In the genomic region with DNA sequence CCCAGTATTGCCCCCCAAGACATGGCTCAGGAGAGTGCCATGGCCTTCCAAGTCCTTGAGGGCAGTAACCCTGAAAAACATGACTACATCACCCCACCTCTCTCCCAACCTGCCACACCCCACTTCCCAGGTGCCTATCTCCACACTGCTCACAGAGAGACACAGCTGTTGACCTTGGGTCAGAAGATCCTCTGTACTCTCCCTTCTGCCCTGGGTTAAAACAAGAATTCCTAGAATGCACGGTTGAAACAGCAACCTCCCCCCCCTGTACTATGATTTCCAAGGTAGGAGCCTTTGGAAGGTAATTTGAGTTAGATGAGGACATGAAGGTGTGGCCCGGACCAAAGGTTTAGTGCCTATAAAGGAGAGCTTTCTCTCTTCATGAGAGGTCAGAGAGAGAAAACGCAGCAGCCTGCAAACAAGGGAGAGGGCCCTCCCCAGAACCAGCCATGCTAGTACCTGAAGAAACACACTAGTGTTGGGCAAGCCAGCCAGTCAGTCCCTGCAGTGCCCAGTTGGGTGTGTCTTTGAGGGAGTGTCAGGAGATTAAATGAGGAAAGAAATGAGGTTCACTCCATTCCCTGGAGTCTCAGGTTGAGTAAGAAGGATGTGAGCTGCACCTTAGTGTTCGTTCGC, we compare ENCODE assay signal across 14 mouse cellular contexts. TPM values are rescaled to one million over a fixed set of nuclear protein-coding genes. Genes with fewer than 3 reads are reported as not detected.
"Had no signal": no experiment of that assay in that cellular context is flagged by ENCODE, and none has a peak within 500 bp of the region (broad histone marks: within the 10 kb centered on the region; RNA-seq: fewer than 3 reads in every experiment).

No protein-coding gene starts in this region.

- H3K27me3 ChIP-seq: limb, embryonic 15.5 days; neural tube, embryonic 12.5 days; stomach, embryonic 15.5 days had no signal

- H3K4me3 ChIP-seq: limb, embryonic 15.5 days; midbrain, embryonic 10.5 days; neural tube, embryonic 12.5 days; stomach, embryonic 15.5 days had no signal

- DNase-seq: layer of hippocampus, adult 9-11 months; layer of hippocampus, postnatal 36 days; lung, adult 18-20 months; lung, postnatal 4 days; midbrain, embryonic 14.5 days; thymus, postnatal 36 days had no signal

- H3K27ac ChIP-seq: limb, embryonic 15.5 days; liver, embryonic 14.5 days; midbrain, embryonic 10.5 days; neural tube, embryonic 12.5 days; stomach, embryonic 15.5 days had no signal

- H3K4me2 ChIP-seq: limb, embryonic 15.5 days; neural tube, embryonic 12.5 days; stomach, embryonic 15.5 days had no signal

- H3K9me3 ChIP-seq: limb, embryonic 15.5 days; midbrain, embryonic 10.5 days; neural tube, embryonic 12.5 days; stomach, embryonic 15.5 days had no signal

- H3K9ac ChIP-seq: limb, embryonic 15.5 days; liver, embryonic 14.5 days; neural tube, embryonic 12.5 days; stomach, embryonic 15.5 days had no signal

RNA-seq across cellular contexts. Expression of a gene that starts 22.1 kb away (rescaled TPM):
- total RNA-seq: megakaryocyte, adult 5-6 weeks; monocyte, adult 5-6 weeks; neutrophil, adult 5-6 weeks had no signal
